Mouse (Mus musculus) megakaryocyte, embryonic 14.5 days (primary cell): ENCODE data around the gene Cphx1.
"Not testable (repeated sequence)": the region's sequence is repeated elsewhere in the genome, so short reads cannot be mapped to it uniquely, and the experiment has no call there.

Experiments used
- FLI1 ChIP-seq: IDR thresholded peaks from 2 replicates; pipeline ENCODE4 v1.6.1; 2012; ENCODE audit warnings: low read length, inconsistent platforms, mixed read lengths
- GATA1 ChIP-seq: IDR thresholded peaks from 3 replicates; pipeline ENCODE4 v1.6.1; 2012; ENCODE audit warnings: mixed read lengths, low read length, inconsistent platforms, borderline replicate concordance

GRCm38 (mm10) chr14:25979242-25979941, 41.3 kb downstream of the Cphx1 start:
- not testable (repeated sequence) for TF ChIP-seq GATA1, FLI1
